Mouse (Mus musculus) neural tube, embryonic 11.5 days (tissue): Measurements from ENCODE around the gene Kcnmb2. TPM values are rescaled to one million over a fixed set of nuclear protein-coding genes. Genes with fewer than 3 reads are reported as not detected.

Experiments used
- ATAC-seq: fragments of 200-750 bp; cut with Nextera tagmentation; 2 replicates; pipeline ENCODE4 v1.8.0; 2017; ENCODE audit warnings: moderate number of reproducible peaks, mild to moderate bottlenecking, moderate TSS enrichment, moderate library complexity; ENCODE audit not compliant: insufficient read depth, low FRiP score, low TSS enrichment
- DNase-seq: peaks from one replicate; pipeline ENCODE4 v3.0.0-alpha.2; 2015; ENCODE audit warnings: low spot score
- H3K27ac ChIP-seq: fragments of 300-500 bp; sonication (generic); 2 replicates; pipeline ENCODE4 v1.5.1; 2014; ENCODE audit warnings: low read depth, mild to moderate bottlenecking, low read length
- H3K27me3 ChIP-seq: fragments of 300-500 bp; sonication (generic); 2 replicates; pipeline ENCODE4 v1.6.1; 2014; ENCODE audit warnings: mild to moderate bottlenecking, low read length, mixed read lengths; ENCODE audit not compliant: control insufficient read depth, insufficient read depth
- H3K36me3 ChIP-seq: fragments of 300-500 bp; sonication (generic); 2 replicates; pipeline ENCODE4 v1.6.1; 2014; ENCODE audit warnings: mild to moderate bottlenecking, low read length, moderate library complexity, mixed read lengths; ENCODE audit not compliant: control insufficient read depth, insufficient read depth
- H3K4me1 ChIP-seq: fragments of 300-500 bp; sonication (generic); 2 replicates; pipeline ENCODE4 v1.6.1; 2014; ENCODE audit warnings: low read length, mixed read lengths; ENCODE audit not compliant: control insufficient read depth, insufficient read depth
- H3K4me2 ChIP-seq: fragments of 300-500 bp; sonication (generic); 2 replicates; pipeline ENCODE4 v1.6.1; 2014; ENCODE audit warnings: low read depth, mild to moderate bottlenecking, moderate library complexity
- H3K4me3 ChIP-seq: fragments of 300-500 bp; sonication (generic); 2 replicates; pipeline ENCODE4 v1.5.1; 2014; ENCODE audit warnings: low read depth, low read length
- H3K9ac ChIP-seq: fragments of 300-500 bp; sonication (generic); 2 replicates; pipeline ENCODE4 v1.6.1; 2014; ENCODE audit warnings: mild to moderate bottlenecking, low read length
- H3K9me3 ChIP-seq: fragments of 300-500 bp; sonication (generic); 2 replicates; pipeline ENCODE4 v1.6.1; 2016; ENCODE audit warnings: low read length; ENCODE audit not compliant: control insufficient read depth
- WGBS: fragments of 180-500 bp; shearing (Covaris S2); extraction: QIAGEN DNeasy Blood & Tissue Kit; methylation state at CpG from one replicate; pipeline ENCODE4 v1.1.7; 2014; 5-methylcytosine and 5-hydroxymethylcytosine counted together
- polyA plus RNA-seq: library from polyadenylated mRNA; unstranded; fragments of >200 nt; fragmentation: Nextera tagmentation; extraction: Ambion mirVana; gene quantifications from 2 replicates; pipeline ENCODE4 v1.2.1, GENCODE M21; 2014

Gene Kcnmb2
- polyA plus RNA-seq, 1 experiment from 2014 or later, result 14.5 TPM

DNA sequence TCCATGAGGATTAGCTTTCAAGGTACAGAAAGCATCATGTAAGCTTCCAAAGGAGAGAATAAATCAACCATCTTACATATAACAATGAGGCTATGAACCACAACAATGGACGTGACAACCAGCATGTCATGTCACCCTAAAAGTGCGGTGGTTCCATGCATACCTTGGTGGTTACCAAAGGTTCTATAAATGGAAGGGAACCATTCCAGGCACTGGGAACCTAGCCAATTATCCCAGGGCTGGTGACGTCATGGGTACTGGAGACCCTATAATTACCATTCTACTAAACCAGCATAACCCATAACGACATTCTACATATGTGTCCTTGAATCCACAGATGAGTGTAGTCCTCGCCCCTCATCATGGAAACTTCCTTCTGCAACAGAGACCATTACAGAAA, 291.7 kb downstream of the Kcnmb2 start:
- no peaks in the 10 kb centered on the region for H3K36me3 ChIP-seq
- H3K27ac ChIP-seq, result no peak overlapping the region
- H3K4me3 ChIP-seq, result no peak overlapping the region
- H3K9me3 ChIP-seq, result no peaks in the 10 kb centered on the region
- DNase-seq, result no peak
- no peak overlapping the region for H3K4me2 ChIP-seq
- no peak overlapping the region for H3K9ac ChIP-seq
- WGBS, result 92% methylated on average over 5 of the region's 5 CpGs
- no peak for ATAC-seq
- no peaks in the 10 kb centered on the region for H3K27me3 ChIP-seq
- H3K4me1 ChIP-seq, result no peaks in the 10 kb centered on the region

DNA sequence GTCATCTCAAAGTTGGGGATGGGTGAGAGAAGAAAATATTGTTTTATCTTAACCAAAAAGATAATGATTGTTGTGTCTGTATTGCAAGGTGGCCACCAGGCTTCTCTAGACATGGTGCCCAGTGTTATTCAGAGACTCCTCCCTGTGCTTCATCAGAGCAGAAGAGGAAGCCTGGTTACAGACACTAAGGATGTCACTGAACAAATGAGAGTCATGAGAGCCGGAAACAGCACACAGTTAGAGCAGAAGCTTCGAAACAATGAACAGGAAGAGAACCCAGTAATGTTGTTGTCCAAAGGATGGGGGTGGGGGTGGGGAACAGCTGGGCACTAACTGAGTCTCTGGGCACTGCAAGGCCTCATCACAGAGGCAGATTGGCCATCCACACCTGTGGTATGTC, 324.4 kb downstream of the Kcnmb2 start:
- no peaks in the 10 kb centered on the region for H3K9me3 ChIP-seq
- 67% methylated on average over 2 of the region's 2 CpGs for WGBS
- ATAC-seq (no peak), DNase-seq (no peak)
- no peak overlapping the region for H3K27ac ChIP-seq
- no peak overlapping the region for H3K4me3 ChIP-seq
- H3K4me2 ChIP-seq, result no peak overlapping the region
- H3K36me3 ChIP-seq, result no peaks in the 10 kb centered on the region
- no peak overlapping the region for H3K9ac ChIP-seq
- H3K4me1 ChIP-seq, result no peaks in the 10 kb centered on the region
- H3K27me3 ChIP-seq, result no peaks in the 10 kb centered on the region

DNA sequence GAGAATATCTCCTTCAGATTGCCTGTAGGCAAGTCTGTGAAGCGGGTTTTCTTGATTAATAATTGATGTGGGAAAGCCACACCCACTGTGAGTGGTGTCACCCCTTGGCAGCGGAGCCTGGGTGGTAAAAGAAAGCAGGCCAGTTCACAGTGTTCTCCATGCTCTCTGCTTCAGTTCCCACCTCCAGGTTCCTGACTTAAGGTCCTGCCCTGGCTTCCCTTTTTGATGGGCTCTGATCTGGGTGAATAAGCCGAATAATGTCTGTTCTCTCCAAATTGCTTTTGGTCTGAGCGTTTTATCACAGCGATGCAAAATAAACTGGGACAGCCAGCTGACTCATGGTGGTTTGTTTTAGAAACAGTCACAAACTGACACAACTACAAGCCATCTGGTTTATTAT, 334.5 kb downstream of the Kcnmb2 start:
- ATAC-seq (no peak), DNase-seq (no peak)
- no peaks in the 10 kb centered on the region for H3K9me3 ChIP-seq
- H3K9ac ChIP-seq, result no peak overlapping the region
- WGBS, result 79% methylated on average over 5 of the region's 5 CpGs
- H3K4me2 ChIP-seq, result no peak overlapping the region
- H3K4me1 ChIP-seq, result no peaks in the 10 kb centered on the region
- no peaks in the 10 kb centered on the region for H3K27me3 ChIP-seq
- no peaks in the 10 kb centered on the region for H3K36me3 ChIP-seq
- H3K27ac ChIP-seq, result no peak overlapping the region
- H3K4me3 ChIP-seq, result no peak overlapping the region
